Mouse (Mus musculus) heart, embryonic 14.5 days (tissue): ENCODE data around the gene Smlr1. TPM values are rescaled to one million over a fixed set of nuclear protein-coding genes. Genes with fewer than 3 reads are reported as not detected.

Source experiments
- ATAC-seq: fragments of 200-750 bp; cut with Nextera tagmentation; 2 replicates; pipeline ENCODE4 v1.8.0; 2017; ENCODE audit warnings: low read depth, moderate TSS enrichment; ENCODE audit not compliant: insufficient number of reproducible peaks, insufficient read depth, low FRiP score
- H3K27ac ChIP-seq, 2 experiments: fragments of 200-500 bp in 1 of 2; fragments of 300-500 bp in 1 of 2; sonication (generic) in 1 of 2; replicated peaks in 1 of 2; 2 replicates each; pipeline ENCODE4 v1.5.1; 2012 to 2014; ENCODE audit warnings: low read depth in 2 of 2, low read length in 2 of 2, control low read depth in 1 of 2, mild to moderate bottlenecking in 1 of 2, mixed read lengths in 1 of 2; ENCODE audit not compliant: control insufficient read depth in 1 of 2, insufficient read depth in 1 of 2
- H3K27me3 ChIP-seq: fragments of 300-500 bp; sonication (generic); 2 replicates; pipeline ENCODE4 v1.6.1; 2014; ENCODE audit warnings: mild to moderate bottlenecking, low read length, control low read depth; ENCODE audit not compliant: control insufficient read depth, insufficient read depth
- H3K36me3 ChIP-seq: fragments of 300-500 bp; sonication (generic); 2 replicates; pipeline ENCODE4 v1.6.1; 2014; ENCODE audit warnings: mild to moderate bottlenecking, control low read depth, low read length, mixed read lengths; ENCODE audit not compliant: control insufficient read depth, insufficient read depth
- H3K4me1 ChIP-seq, 2 experiments: fragments of 200-500 bp in 1 of 2; fragments of 300-500 bp in 1 of 2; sonication (generic) in 1 of 2; 2 replicates each; pipeline ENCODE4 v1.6.1; 2012 to 2014; ENCODE audit warnings: low read length in 2 of 2, control low read depth in 1 of 2, mixed read lengths in 1 of 2; ENCODE audit not compliant: control insufficient read depth in 2 of 2, insufficient read depth in 2 of 2
- H3K4me2 ChIP-seq: fragments of 300-500 bp; sonication (generic); 2 replicates; pipeline ENCODE4 v1.6.1; 2014; ENCODE audit warnings: mild to moderate bottlenecking, low read length
- H3K4me3 ChIP-seq, 2 experiments: fragments of 200-500 bp in 1 of 2; fragments of 300-500 bp in 1 of 2; sonication (generic) in 1 of 2; 2 replicates each; pipeline ENCODE4 v1.5.1; 2012 to 2014; ENCODE audit warnings: low read length in 2 of 2, mild to moderate bottlenecking in 2 of 2, control low read depth in 1 of 2, low read depth in 1 of 2, moderate library complexity in 1 of 2; ENCODE audit not compliant: control insufficient read depth in 1 of 2, insufficient read depth in 1 of 2
- H3K9ac ChIP-seq: fragments of 300-500 bp; sonication (generic); 2 replicates; pipeline ENCODE4 v1.6.1; 2014; ENCODE audit warnings: mild to moderate bottlenecking, low read length
- H3K9me3 ChIP-seq: fragments of 300-500 bp; sonication (generic); 2 replicates; pipeline ENCODE4 v1.6.1; 2016; ENCODE audit warnings: low read length, control low read depth; ENCODE audit not compliant: control insufficient read depth
- WGBS: fragments of 180-500 bp; shearing (Covaris S2); extraction: QIAGEN DNeasy Blood & Tissue Kit; methylation state at CpG from one replicate; pipeline ENCODE4 v1.1.7; 2014; 5-methylcytosine and 5-hydroxymethylcytosine counted together
- polyA plus RNA-seq: library from polyadenylated mRNA; unstranded; fragments of >200 nt; fragmentation: Nextera tagmentation; extraction: Ambion mirVana; gene quantifications from 2 replicates; pipeline ENCODE4 v1.2.1, GENCODE M21; 2014

Gene Smlr1
- polyA plus RNA-seq, 1 experiment from 2014 or later = not detected

GRCm38 (mm10) chr10:25527126-25527525, 8.9 kb downstream of the Smlr1 start:
- no peak overlapping the region for H3K9ac ChIP-seq
- no peak overlapping the region for H3K27ac ChIP-seq
- no peaks in the 10 kb centered on the region for H3K27me3 ChIP-seq

GRCm38 (mm10) chr10:25526622-25527021, 9.4 kb downstream of the Smlr1 start:
- no peaks in the 10 kb centered on the region for H3K27me3 ChIP-seq
- H3K27ac ChIP-seq = no peak overlapping the region
- H3K4me1 ChIP-seq = no peaks in the 10 kb centered on the region
- no peak overlapping the region for H3K4me2 ChIP-seq
- H3K36me3 ChIP-seq = peaks cover 28% of the 10 kb centered on the region
- no peaks in the 10 kb centered on the region for H3K9me3 ChIP-seq
- H3K9ac ChIP-seq = no peak overlapping the region
- H3K4me3 ChIP-seq = no peak overlapping the region
- WGBS = 90% methylated on average over 4 of the region's 4 CpGs
- no peak for ATAC-seq

More at GRCm38 (mm10) chr10:25527126-25527525, 8.9 kb downstream of the Smlr1 start:
- WGBS = 81% methylated on average over 3 of the region's 3 CpGs
- Histone ChIP-seq H3K9me3 (no peaks in the 10 kb centered on the region), H3K36me3 (peaks cover 23% of the 10 kb centered on the region), H3K4me2 (no peak overlapping the region), H3K4me1 (no peaks in the 10 kb centered on the region), H3K4me3 (no peak overlapping the region)
- ATAC-seq = no peak

- Histone ChIP-seq H3K4me1 (no peaks in the 10 kb centered on the region), H3K4me3 (no peak overlapping the region), H3K9me3 (no peaks in the 10 kb centered on the region), H3K27me3 (no peaks in the 10 kb centered on the region), H3K4me2 (no peak overlapping the region), H3K27ac (no peak overlapping the region), H3K36me3 (peaks cover 33% of the 10 kb centered on the region), H3K9ac (no peak overlapping the region)
- 80% methylated on average over 4 of the region's 4 CpGs for WGBS
- no peak for ATAC-seq
Observed at GRCm38 (mm10) chr10:25526156-25526555, 9.9 kb downstream of the Smlr1 start.

- peaks cover 0 to 2% of the 10 kb centered on the region in 2 experiments; a peak in 1 of 4 replicates for H3K4me1 ChIP-seq
- no peaks in the 10 kb centered on the region for H3K27me3 ChIP-seq
- ATAC-seq = no peak
- no peak overlapping the region for H3K27ac ChIP-seq
- H3K36me3 ChIP-seq = peaks cover 33% of the 10 kb centered on the region
- no peak overlapping the region for H3K4me3 ChIP-seq
- no peak overlapping the region for H3K9ac ChIP-seq
- no peak overlapping the region for H3K4me2 ChIP-seq
- 91% methylated on average over 8 of the region's 8 CpGs for WGBS
- H3K9me3 ChIP-seq = no peaks in the 10 kb centered on the region
Observed at GRCm38 (mm10) chr10:25523727-25524126, 12.3 kb downstream of the Smlr1 start.

GRCm38 (mm10) chr10:25520428-25520827, 15.6 kb downstream of the Smlr1 start:
- Histone ChIP-seq H3K9ac (no peak overlapping the region), H3K36me3 (peaks cover 44% of the 10 kb centered on the region), H3K4me1 (peaks cover 0 to 2% of the 10 kb centered on the region in 2 experiments; a peak in 1 of 4 replicates), H3K27me3 (no peaks in the 10 kb centered on the region), H3K4me3 (no peak overlapping the region), H3K9me3 (no peaks in the 10 kb centered on the region), H3K4me2 (no peak overlapping the region), H3K27ac (no peak overlapping the region)
- WGBS = 62% methylated on average over 5 of the region's 5 CpGs
- no peak for ATAC-seq

- Histone ChIP-seq H3K9me3 (no peaks in the 10 kb centered on the region), H3K9ac (no peak overlapping the region), H3K4me1 (peaks cover 0 to 2% of the 10 kb centered on the region in 2 experiments; a peak in 1 of 4 replicates), H3K36me3 (peaks cover 49% of the 10 kb centered on the region), H3K4me2 (no peak overlapping the region), H3K4me3 (no peak overlapping the region), H3K27ac (no peak overlapping the region), H3K27me3 (no peaks in the 10 kb centered on the region)
- ATAC-seq = no peak
- WGBS = 49% methylated on average over 3 of the region's 3 CpGs
Observed at GRCm38 (mm10) chr10:25519954-25520353, 16.1 kb downstream of the Smlr1 start.

GRCm38 (mm10) chr10:25513821-25514220, 22.2 kb downstream of the Smlr1 start:
- Histone ChIP-seq H3K9me3 (no peaks in the 10 kb centered on the region), H3K4me3 (no peak overlapping the region), H3K4me2 (no peak overlapping the region), H3K36me3 (peaks cover 42% of the 10 kb centered on the region), H3K27me3 (no peaks in the 10 kb centered on the region), H3K9ac (no peak overlapping the region), H3K27ac (no peak overlapping the region), H3K4me1 (no peaks in the 10 kb centered on the region)
- no peak for ATAC-seq
- 50% methylated on average over 1 of the region's 1 CpGs for WGBS

- H3K4me3 ChIP-seq = no peak overlapping the region
- no peak overlapping the region for H3K27ac ChIP-seq
- H3K27me3 ChIP-seq = no peaks in the 10 kb centered on the region
- no peak overlapping the region for H3K9ac ChIP-seq
- H3K36me3 ChIP-seq = peaks cover 69% of the 10 kb centered on the region
- H3K9me3 ChIP-seq = no peaks in the 10 kb centered on the region
- no peak overlapping the region for H3K4me2 ChIP-seq
- ATAC-seq = no peak
- no peaks in the 10 kb centered on the region for H3K4me1 ChIP-seq
- 90% methylated on average over 5 of the region's 5 CpGs for WGBS
Observed at GRCm38 (mm10) chr10:25503250-25503649, 32.8 kb downstream of the Smlr1 start.
